Mouse (Mus musculus) lung, adult 2 months (tissue): Measurements from ENCODE around the gene Ptchd3.

Experiments used
- CTCF ChIP-seq: fragments of 200-500 bp; IDR thresholded peaks from 2 replicates; pipeline ENCODE4 v1.5.1; 2011; ENCODE audit warnings: mild to moderate bottlenecking, low read length, control low read depth; ENCODE audit not compliant: insufficient read depth
- POLR2A ChIP-seq: fragments of 200-500 bp; IDR thresholded peaks from 2 replicates; pipeline ENCODE4 v1.6.1; 2011; ENCODE audit warnings: low read depth, mild to moderate bottlenecking, control low read depth, low read length, borderline replicate concordance; ENCODE audit errors: extremely low read depth

GRCm38 (mm10) chr11:121802743-121803142 lies 27.3 kb upstream of the Ptchd3 start:
- TF ChIP-seq POLR2A: no peak
- TF ChIP-seq CTCF: no peak
